Mouse (Mus musculus) liver, embryonic 16.5 days (tissue): ENCODE measurements around the gene Exosc5. TPM values are rescaled to one million over a fixed set of nuclear protein-coding genes. Genes with fewer than 3 reads are reported as not detected.
A peak's percentile ranks its signal among the peaks of the same experiment; 100 is the strongest.

Experiments
- ATAC-seq: fragments of 200-750 bp; cut with Nextera tagmentation; 2 replicates; pipeline ENCODE4 v1.8.0; 2017; ENCODE audit warnings: low read depth, mild to moderate bottlenecking, moderate number of reproducible peaks, moderate library complexity
- H3K27ac ChIP-seq: fragments of 300-500 bp; sonication (generic); 2 replicates; pipeline ENCODE4 v1.5.1; 2014; ENCODE audit warnings: mild to moderate bottlenecking, low read length
- H3K27me3 ChIP-seq: fragments of 300-500 bp; sonication (generic); 2 replicates; pipeline ENCODE4 v1.6.1; 2014; ENCODE audit warnings: low read depth, low read length, mixed read lengths; ENCODE audit not compliant: control insufficient read depth, insufficient read depth
- H3K36me3 ChIP-seq: fragments of 300-500 bp; sonication (generic); 2 replicates; pipeline ENCODE4 v1.6.1; 2014; ENCODE audit warnings: mild to moderate bottlenecking; ENCODE audit not compliant: control insufficient read depth, insufficient read depth
- H3K4me1 ChIP-seq: fragments of 300-500 bp; sonication (generic); 2 replicates; pipeline ENCODE4 v1.6.1; 2014; ENCODE audit warnings: low read depth, low read length, mixed read lengths; ENCODE audit not compliant: control insufficient read depth
- H3K4me2 ChIP-seq: fragments of 300-500 bp; sonication (generic); 2 replicates; pipeline ENCODE4 v1.6.1; 2014; ENCODE audit warnings: low read depth, low read length, mixed read lengths
- H3K4me3 ChIP-seq: fragments of 300-500 bp; sonication (generic); 2 replicates; pipeline ENCODE4 v1.5.1; 2014; ENCODE audit warnings: low read depth, mild to moderate bottlenecking, low read length
- H3K9ac ChIP-seq: fragments of 300-500 bp; sonication (generic); 2 replicates; pipeline ENCODE4 v1.6.1; 2014; ENCODE audit warnings: low read depth, low read length
- H3K9me3 ChIP-seq: fragments of 300-500 bp; sonication (generic); replicated peaks from 2 replicates; pipeline ENCODE4 v1.6.1; 2016; ENCODE audit warnings: low read length; ENCODE audit not compliant: control insufficient read depth
- WGBS: fragments of 180-500 bp; shearing (Covaris S2); extraction: QIAGEN DNeasy Blood & Tissue Kit; methylation state at CpG from one replicate; pipeline ENCODE4 v1.1.7; 2014; ENCODE audit not compliant: insufficient replicate concordance; 5-methylcytosine and 5-hydroxymethylcytosine counted together
- polyA plus RNA-seq: library from polyadenylated mRNA; unstranded; fragments of >200 nt; fragmentation: Nextera tagmentation; extraction: Ambion mirVana; gene quantifications from 2 replicates; pipeline ENCODE4 v1.2.1, GENCODE M21; 2015

The Exosc5 gene
- polyA plus RNA-seq, 1 experiment from 2014 or later = 39.1 TPM

GRCm38 (mm10) chr7:25688810-25689586 lies 30.0 kb downstream of the Exosc5 start:
- Histone ChIP-seq H3K4me2 (peak overlapping the region; percentile 100), H3K4me3 (peak overlapping the region; percentile 89), H3K4me1 (peaks cover 62% of the 10 kb centered on the region), H3K9ac (peak overlapping the region; percentile 92), H3K9me3 (no peaks in the 10 kb centered on the region), H3K27ac (peak overlapping the region; percentile 96), H3K27me3 (no peaks in the 10 kb centered on the region), H3K36me3 (peaks cover 7% of the 10 kb centered on the region)
- WGBS = under 1% methylated on average over 52 of the region's 52 CpGs
- ATAC-seq = peak; percentile 81

- Histone ChIP-seq H3K4me1 (peaks cover 58% of the 10 kb centered on the region), H3K27ac (peak overlapping the region; percentile 96)
- peak; percentile 22 for ATAC-seq
Observed at GRCm38 (mm10) chr7:25689603-25690021, 30.6 kb downstream of the Exosc5 start.

GRCm38 (mm10) chr7:25690051-25690450 lies 31.1 kb downstream of the Exosc5 start:
- peak overlapping the region; percentile 92 for H3K9ac ChIP-seq
- H3K4me1 ChIP-seq = peaks cover 53% of the 10 kb centered on the region
- H3K4me2 ChIP-seq = peak overlapping the region; percentile 100
- peaks cover 10% of the 10 kb centered on the region for H3K36me3 ChIP-seq
- ATAC-seq = no peak
- H3K4me3 ChIP-seq = peak overlapping the region; percentile 89
- no peaks in the 10 kb centered on the region for H3K9me3 ChIP-seq
- H3K27me3 ChIP-seq = no peaks in the 10 kb centered on the region
- WGBS = 20% methylated on average over 5 of the region's 5 CpGs
- H3K27ac ChIP-seq = peak overlapping the region; percentile 96

More at GRCm38 (mm10) chr7:25689603-25690021, 30.6 kb downstream of the Exosc5 start:
- peaks cover 7% of the 10 kb centered on the region for H3K36me3 ChIP-seq
- no peaks in the 10 kb centered on the region for H3K9me3 ChIP-seq
- H3K9ac ChIP-seq = peak overlapping the region; percentile 92
- no peaks in the 10 kb centered on the region for H3K27me3 ChIP-seq
- peak overlapping the region; percentile 89 for H3K4me3 ChIP-seq
- H3K4me2 ChIP-seq = peak overlapping the region; percentile 100
- 2% methylated on average over 12 of the region's 12 CpGs for WGBS

GRCm38 (mm10) chr7:25694104-25694503 lies 35.1 kb downstream of the Exosc5 start:
- H3K4me2 ChIP-seq = no peak overlapping the region
- no peak overlapping the region for H3K9ac ChIP-seq
- H3K27me3 ChIP-seq = no peaks in the 10 kb centered on the region
- H3K36me3 ChIP-seq = peaks cover 16% of the 10 kb centered on the region
- no peak overlapping the region for H3K27ac ChIP-seq
- peaks cover 25% of the 10 kb centered on the region for H3K4me1 ChIP-seq
- H3K4me3 ChIP-seq = no peak overlapping the region
- H3K9me3 ChIP-seq = no peaks in the 10 kb centered on the region
- no peak for ATAC-seq
- 65% methylated on average over 8 of the region's 8 CpGs for WGBS

- WGBS = 76% methylated on average over 13 of the region's 13 CpGs
- no peaks in the 10 kb centered on the region for H3K27me3 ChIP-seq
- peaks cover 13% of the 10 kb centered on the region for H3K4me1 ChIP-seq
- no peak overlapping the region for H3K27ac ChIP-seq
- H3K9me3 ChIP-seq = peaks cover 5% of the 10 kb centered on the region
- H3K4me2 ChIP-seq = no peak overlapping the region
- no peak overlapping the region for H3K9ac ChIP-seq
- H3K4me3 ChIP-seq = no peak overlapping the region
- H3K36me3 ChIP-seq = peaks cover 30% of the 10 kb centered on the region
- no peak for ATAC-seq
Observed at GRCm38 (mm10) chr7:25699851-25700250, 40.9 kb downstream of the Exosc5 start.

- Histone ChIP-seq H3K4me3 (no peak overlapping the region), H3K27ac (no peak overlapping the region), H3K4me1 (peaks cover 17% of the 10 kb centered on the region), H3K4me2 (no peak overlapping the region), H3K9ac (no peak overlapping the region), H3K36me3 (peaks cover 28% of the 10 kb centered on the region), H3K27me3 (no peaks in the 10 kb centered on the region), H3K9me3 (peaks cover 5% of the 10 kb centered on the region)
- ATAC-seq = no peak
- WGBS = 86% methylated on average over 12 of the region's 12 CpGs
Observed at GRCm38 (mm10) chr7:25700732-25701131, 41.8 kb downstream of the Exosc5 start.

GRCm38 (mm10) chr7:25702350-25702749 lies 43.4 kb downstream of the Exosc5 start:
- 87% methylated on average over 2 of the region's 2 CpGs for WGBS
- peaks cover 5% of the 10 kb centered on the region for H3K9me3 ChIP-seq
- H3K4me2 ChIP-seq = no peak overlapping the region
- no peaks in the 10 kb centered on the region for H3K27me3 ChIP-seq
- peaks cover 27% of the 10 kb centered on the region for H3K4me1 ChIP-seq
- H3K4me3 ChIP-seq = no peak overlapping the region
- no peak overlapping the region for H3K9ac ChIP-seq
- H3K27ac ChIP-seq = no peak overlapping the region
- peaks cover 23% of the 10 kb centered on the region for H3K36me3 ChIP-seq
- no peak for ATAC-seq

- H3K4me2 ChIP-seq = peak overlapping the region; percentile 10
- H3K27me3 ChIP-seq = no peaks in the 10 kb centered on the region
- WGBS = 67% methylated on average over 10 of the region's 10 CpGs
- H3K4me1 ChIP-seq = peaks cover 34% of the 10 kb centered on the region
- peak overlapping the region; percentile 7 for H3K4me3 ChIP-seq
- peak; percentile 70 for ATAC-seq
- peaks cover 23% of the 10 kb centered on the region for H3K36me3 ChIP-seq
- H3K9me3 ChIP-seq = peaks cover 5% of the 10 kb centered on the region
- H3K27ac ChIP-seq = 0 out of 2 replicates have a peak overlapping the region, but pooled peaks have one; percentile 20
- no peak overlapping the region for H3K9ac ChIP-seq
Observed at GRCm38 (mm10) chr7:25703793-25704494, 45.0 kb downstream of the Exosc5 start.
